Mouse (Mus musculus): ENCODE measurements around the gene Ube2a. TPM values are rescaled to one million over a fixed set of nuclear protein-coding genes. Genes with fewer than 3 reads are reported as not detected.
A peak's percentile ranks its signal among the peaks of the same experiment; 100 is the strongest.

Ube2a gene
- polyA plus RNA-seq (2015; fragmentation: Nextera tagmentation; extraction: Ambion mirVana), result 117 and 118 TPM in 2 replicates

- H3K9ac ChIP-seq (ENCODE audit: low read depth, low read length), result peak within 1 kb of the TSS; percentile 79
- no peaks in the 10 kb centered on the region for H3K36me3 ChIP-seq (ENCODE audit: control insufficient read depth, insufficient read depth, low read length)
- ATAC-seq, result peak; percentile 31; the same call in 1 of the 2 replicates
- H3K4me1 ChIP-seq (ENCODE audit: control insufficient read depth, insufficient read depth, low read depth, low read length), result peaks cover 3% of the 10 kb centered on the region; the same call in 1 of the 2 replicates
- peak within 1 kb of the TSS; percentile 72 for H3K27ac ChIP-seq (ENCODE audit: low read depth, low read length)
- H3K27me3 ChIP-seq (replicated peaks; ENCODE audit: control insufficient read depth, insufficient read depth, low read length), result no peaks in the 10 kb centered on the region
- peak within 1 kb of the TSS; percentile 64 for H3K4me2 ChIP-seq (ENCODE audit: low read length)
- WGBS, result 17% methylated on average over 8 of the region's 8 CpGs
- H3K4me3 ChIP-seq (ENCODE audit: low read length), result peak within 1 kb of the TSS; percentile 73
- peaks cover 2% of the 10 kb centered on the region; the same call in 1 of the 2 replicates for H3K9me3 ChIP-seq (ENCODE audit: control insufficient read depth, low read length)
These were observed at the start of gene Ube2a, which contains the start of gene C330007P06Rik for GRCm38 (mm10) chrX:36873765-36874164. Gene Ube2a (plus strand): TSS chrX:36873900. Gene C330007P06Rik (minus strand): TSS chrX:36874111.

DNA sequence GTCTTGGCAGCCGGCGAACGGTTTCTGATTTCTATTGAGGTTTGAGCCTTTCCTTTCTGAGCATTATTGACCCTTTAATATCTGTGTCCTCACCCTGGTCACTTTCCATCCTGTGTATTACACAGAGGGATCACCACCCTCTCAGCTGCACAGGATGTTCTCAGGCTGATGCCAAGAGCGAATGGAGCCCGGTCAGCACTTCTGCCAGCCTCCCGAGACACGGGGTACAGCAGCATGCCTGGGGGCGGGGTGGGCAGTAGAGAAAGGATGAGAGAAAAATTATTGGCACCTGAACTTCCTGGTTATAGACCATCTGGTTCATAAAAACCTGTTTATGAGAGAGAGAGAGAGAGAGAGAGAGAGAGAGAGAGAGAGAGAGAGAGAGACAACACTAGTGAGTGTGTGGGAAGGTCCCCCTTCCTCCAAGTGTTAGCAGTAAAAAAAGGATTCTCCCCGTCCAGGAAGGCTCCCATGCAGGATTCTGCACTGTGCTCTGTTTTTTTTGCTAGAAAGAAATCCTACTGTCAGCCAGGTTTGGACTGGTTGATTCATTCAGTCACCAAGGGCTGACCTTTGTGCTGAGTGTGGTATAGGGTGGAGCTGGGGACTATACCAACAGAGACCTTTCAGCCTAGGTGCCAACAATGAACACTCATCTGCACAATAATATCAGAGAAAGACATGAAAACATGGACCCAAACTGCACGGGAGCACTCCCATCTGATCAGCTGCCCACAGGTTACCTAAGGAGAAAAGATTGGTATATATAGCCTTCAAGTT is 49.6 kb upstream of the Ube2a start:
- H3K4me2 ChIP-seq (ENCODE audit: low read length), result no peak overlapping the region
- H3K4me3 ChIP-seq (ENCODE audit: low read length), result no peak overlapping the region
- no peaks in the 10 kb centered on the region for H3K27me3 ChIP-seq (replicated peaks; ENCODE audit: control insufficient read depth, insufficient read depth, low read length)
- no peaks in the 10 kb centered on the region for H3K9me3 ChIP-seq (ENCODE audit: control insufficient read depth, low read length)
- H3K9ac ChIP-seq (ENCODE audit: low read depth, low read length), result no peak overlapping the region
- no peak for ATAC-seq
- WGBS, result 86% methylated on average over 10 of the region's 10 CpGs
- no peaks in the 10 kb centered on the region for H3K4me1 ChIP-seq (ENCODE audit: control insufficient read depth, insufficient read depth, low read depth, low read length)
- H3K36me3 ChIP-seq (ENCODE audit: control insufficient read depth, insufficient read depth, low read length), result no peaks in the 10 kb centered on the region
- no peak overlapping the region for H3K27ac ChIP-seq (ENCODE audit: low read depth, low read length)

- Histone ChIP-seq H3K27ac (ENCODE audit: low read depth, low read length) (no peak overlapping the region), H3K9ac (ENCODE audit: low read depth, low read length) (no peak overlapping the region), H3K4me2 (ENCODE audit: low read length) (no peak overlapping the region), H3K9me3 (ENCODE audit: control insufficient read depth, low read length) (no peaks in the 10 kb centered on the region), H3K27me3 (replicated peaks; ENCODE audit: control insufficient read depth, insufficient read depth, low read length) (no peaks in the 10 kb centered on the region), H3K4me3 (ENCODE audit: low read length) (no peak overlapping the region), H3K4me1 (ENCODE audit: control insufficient read depth, insufficient read depth, low read depth, low read length) (no peaks in the 10 kb centered on the region), H3K36me3 (ENCODE audit: control insufficient read depth, insufficient read depth, low read length) (no peaks in the 10 kb centered on the region)
- no peak for ATAC-seq
- 52% methylated on average over 2 of the region's 2 CpGs for WGBS
These were observed 48.7 kb upstream of the Ube2a start for GRCm38 (mm10) chrX:36825032-36825431.

DNA sequence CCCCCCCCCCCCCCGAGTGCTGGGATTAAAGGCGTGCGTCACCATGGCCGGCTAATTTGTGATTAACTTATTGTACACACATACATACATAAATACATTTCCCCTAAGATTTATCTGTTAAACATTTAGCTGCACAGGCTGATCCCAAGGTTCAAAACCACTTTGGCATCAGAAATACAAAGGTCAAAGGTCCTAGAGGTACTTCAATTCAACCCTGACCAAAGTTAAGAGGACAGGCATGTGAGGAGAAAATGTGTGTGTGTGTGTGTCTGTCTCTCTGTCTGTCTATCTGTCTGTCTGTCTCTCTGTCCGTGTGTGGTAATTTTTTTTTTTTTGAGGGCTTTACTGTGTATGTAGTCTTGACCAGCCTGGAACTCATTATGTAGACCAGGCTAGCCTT is 46.8 kb upstream of the Ube2a start:
- Histone ChIP-seq H3K4me1 (ENCODE audit: control insufficient read depth, insufficient read depth, low read depth, low read length) (no peaks in the 10 kb centered on the region), H3K36me3 (ENCODE audit: control insufficient read depth, insufficient read depth, low read length) (no peaks in the 10 kb centered on the region), H3K9ac (ENCODE audit: low read depth, low read length) (no peak overlapping the region), H3K27ac (ENCODE audit: low read depth, low read length) (no peak overlapping the region), H3K27me3 (replicated peaks; ENCODE audit: control insufficient read depth, insufficient read depth, low read length) (no peaks in the 10 kb centered on the region), H3K4me2 (ENCODE audit: low read length) (no peak overlapping the region), H3K9me3 (ENCODE audit: control insufficient read depth, low read length) (no peaks in the 10 kb centered on the region), H3K4me3 (ENCODE audit: low read length) (no peak overlapping the region)
- WGBS, result 89% methylated on average over 5 of the region's 5 CpGs
- ATAC-seq, result no peak

GRCm38 (mm10) chrX:36830271-36830670 is 43.4 kb upstream of the Ube2a start:
- Histone ChIP-seq H3K4me2 (ENCODE audit: low read length) (no peak overlapping the region), H3K4me3 (ENCODE audit: low read length) (no peak overlapping the region), H3K4me1 (ENCODE audit: control insufficient read depth, insufficient read depth, low read depth, low read length) (peaks cover 3% of the 10 kb centered on the region), H3K27me3 (replicated peaks; ENCODE audit: control insufficient read depth, insufficient read depth, low read length) (no peaks in the 10 kb centered on the region), H3K27ac (ENCODE audit: low read depth, low read length) (no peak overlapping the region), H3K9ac (ENCODE audit: low read depth, low read length) (no peak overlapping the region), H3K36me3 (ENCODE audit: control insufficient read depth, insufficient read depth, low read length) (no peaks in the 10 kb centered on the region), H3K9me3 (ENCODE audit: control insufficient read depth, low read length) (no peaks in the 10 kb centered on the region)
- ATAC-seq, result no peak
- 40% methylated on average over 5 of the region's 5 CpGs for WGBS

DNA sequence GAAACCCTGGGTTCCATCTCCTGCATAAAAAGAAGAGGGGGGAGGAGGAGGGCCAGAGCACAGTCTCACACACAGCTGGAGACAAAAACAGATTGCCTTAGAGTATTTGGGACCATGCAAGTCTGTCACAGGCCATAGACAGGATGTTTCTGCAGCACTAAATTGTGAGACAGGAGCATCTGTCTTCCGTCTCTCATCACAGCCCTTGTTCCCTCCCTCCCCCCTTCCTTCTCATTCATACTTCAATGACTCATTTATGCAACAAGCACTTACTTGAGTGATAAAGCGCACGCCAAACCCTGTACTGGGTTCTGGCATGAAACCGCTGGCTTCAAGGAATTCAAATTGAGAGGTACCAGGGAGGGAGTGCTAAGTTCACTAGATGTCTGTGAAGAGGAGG is 42.1 kb upstream of the Ube2a start:
- WGBS, result 78% methylated on average over 4 of the region's 4 CpGs
- H3K9ac ChIP-seq (ENCODE audit: low read depth, low read length), result no peak overlapping the region
- peaks cover 3% of the 10 kb centered on the region for H3K4me1 ChIP-seq (ENCODE audit: control insufficient read depth, insufficient read depth, low read depth, low read length)
- no peak overlapping the region for H3K27ac ChIP-seq (ENCODE audit: low read depth, low read length)
- H3K36me3 ChIP-seq (ENCODE audit: control insufficient read depth, insufficient read depth, low read length), result no peaks in the 10 kb centered on the region
- H3K27me3 ChIP-seq (replicated peaks; ENCODE audit: control insufficient read depth, insufficient read depth, low read length), result no peaks in the 10 kb centered on the region
- ATAC-seq, result no peak
- no peaks in the 10 kb centered on the region for H3K9me3 ChIP-seq (ENCODE audit: control insufficient read depth, low read length)
- no peak overlapping the region for H3K4me2 ChIP-seq (ENCODE audit: low read length)
- H3K4me3 ChIP-seq (ENCODE audit: low read length), result no peak overlapping the region

- WGBS, result 23% methylated on average over 19 of the region's 19 CpGs
- peak overlapping the region; percentile 61 for H3K27ac ChIP-seq (ENCODE audit: low read depth, low read length)
- H3K4me2 ChIP-seq (ENCODE audit: low read length), result peak overlapping the region; percentile 53
- H3K36me3 ChIP-seq (ENCODE audit: control insufficient read depth, insufficient read depth, low read length), result no peaks in the 10 kb centered on the region
- peak; percentile 86 for ATAC-seq
- H3K27me3 ChIP-seq (replicated peaks; ENCODE audit: control insufficient read depth, insufficient read depth, low read length), result no peaks in the 10 kb centered on the region
- peaks cover 3% of the 10 kb centered on the region for H3K4me1 ChIP-seq (ENCODE audit: control insufficient read depth, insufficient read depth, low read depth, low read length)
- H3K9me3 ChIP-seq (ENCODE audit: control insufficient read depth, low read length), result no peaks in the 10 kb centered on the region
- peak overlapping the region; percentile 48 for H3K9ac ChIP-seq (ENCODE audit: low read depth, low read length)
- peak overlapping the region; percentile 34 for H3K4me3 ChIP-seq (ENCODE audit: low read length)
These were observed 40.2 kb upstream of the Ube2a start for GRCm38 (mm10) chrX:36833397-36834084.

- no peak overlapping the region for H3K27ac ChIP-seq (ENCODE audit: low read depth, low read length)
- WGBS, result 70% methylated on average over 6 of the region's 6 CpGs
- ATAC-seq, result no peak
- peaks cover 3% of the 10 kb centered on the region for H3K4me1 ChIP-seq (ENCODE audit: control insufficient read depth, insufficient read depth, low read depth, low read length)
- no peaks in the 10 kb centered on the region for H3K27me3 ChIP-seq (replicated peaks; ENCODE audit: control insufficient read depth, insufficient read depth, low read length)
- H3K4me2 ChIP-seq (ENCODE audit: low read length), result no peak overlapping the region
- no peaks in the 10 kb centered on the region for H3K9me3 ChIP-seq (ENCODE audit: control insufficient read depth, low read length)
- no peak overlapping the region for H3K9ac ChIP-seq (ENCODE audit: low read depth, low read length)
- H3K36me3 ChIP-seq (ENCODE audit: control insufficient read depth, insufficient read depth, low read length), result no peaks in the 10 kb centered on the region
- H3K4me3 ChIP-seq (ENCODE audit: low read length), result no peak overlapping the region
These were observed 36.5 kb upstream of the Ube2a start for GRCm38 (mm10) chrX:36837069-36837676.

- Histone ChIP-seq H3K4me2 (ENCODE audit: low read length) (no peak overlapping the region), H3K4me3 (ENCODE audit: low read length) (no peak overlapping the region), H3K27me3 (replicated peaks; ENCODE audit: control insufficient read depth, insufficient read depth, low read length) (no peaks in the 10 kb centered on the region), H3K9ac (ENCODE audit: low read depth, low read length) (no peak overlapping the region), H3K9me3 (ENCODE audit: control insufficient read depth, low read length) (no peaks in the 10 kb centered on the region), H3K36me3 (ENCODE audit: control insufficient read depth, insufficient read depth, low read length) (no peaks in the 10 kb centered on the region), H3K27ac (ENCODE audit: low read depth, low read length) (no peak overlapping the region), H3K4me1 (ENCODE audit: control insufficient read depth, insufficient read depth, low read depth, low read length) (no peaks in the 10 kb centered on the region)
- WGBS, result 62% methylated on average over 7 of the region's 7 CpGs
- no peak for ATAC-seq
These were observed 34.3 kb upstream of the Ube2a start for GRCm38 (mm10) chrX:36839391-36839790.
